Mouse (Mus musculus) heart, embryonic 12.5 days (tissue): ENCODE results near the gene Atp6v0a1. TPM values are rescaled to one million over a fixed set of nuclear protein-coding genes. Genes with fewer than 3 reads are reported as not detected.
A peak's percentile ranks its signal among the peaks of the same experiment; 100 is the strongest.

ENCODE experiments used
- ATAC-seq: fragments of 200-750 bp; cut with Nextera tagmentation; 2 replicates; pipeline ENCODE4 v1.8.0; 2017; ENCODE audit warnings: moderate TSS enrichment, moderate library complexity; ENCODE audit not compliant: insufficient number of reproducible peaks, low FRiP score
- H3K27ac ChIP-seq: fragments of 300-500 bp; sonication (generic); 2 replicates; pipeline ENCODE4 v1.5.1; 2016; ENCODE audit warnings: mild to moderate bottlenecking, moderate library complexity; ENCODE audit not compliant: poor library complexity, severe bottlenecking
- H3K27me3 ChIP-seq: fragments of 300-500 bp; sonication (generic); replicated peaks from 2 replicates; pipeline ENCODE4 v1.6.1; 2016; ENCODE audit warnings: mild to moderate bottlenecking, moderate library complexity
- H3K36me3 ChIP-seq: fragments of 300-500 bp; sonication (generic); 2 replicates; pipeline ENCODE4 v1.6.1; 2016; ENCODE audit warnings: mild to moderate bottlenecking, moderate library complexity
- H3K4me1 ChIP-seq: fragments of 300-500 bp; sonication (generic); replicated peaks from 2 replicates; pipeline ENCODE4 v1.6.1; 2016; ENCODE audit warnings: mild to moderate bottlenecking
- H3K4me2 ChIP-seq: fragments of 300-500 bp; sonication (generic); 2 replicates; pipeline ENCODE4 v1.6.1; 2016; ENCODE audit warnings: mild to moderate bottlenecking, moderate library complexity
- H3K4me3 ChIP-seq: fragments of 300-500 bp; sonication (generic); 2 replicates; pipeline ENCODE4 v1.5.1; 2016; ENCODE audit warnings: mild to moderate bottlenecking
- H3K9ac ChIP-seq: fragments of 300-500 bp; sonication (generic); 2 replicates; pipeline ENCODE4 v1.6.1; 2016; ENCODE audit warnings: mild to moderate bottlenecking, moderate library complexity
- H3K9me3 ChIP-seq: fragments of 300-500 bp; sonication (generic); replicated peaks from 2 replicates; pipeline ENCODE4 v1.6.1; 2016; ENCODE audit warnings: mild to moderate bottlenecking, moderate library complexity
- WGBS: fragments of 180-500 bp; shearing (Covaris S2); methylation state at CpG from one replicate; pipeline ENCODE4 v1.1.7; 2016; 5-methylcytosine and 5-hydroxymethylcytosine counted together
- polyA plus RNA-seq: library from polyadenylated mRNA; unstranded; fragments of >200 nt; fragmentation: Nextera tagmentation; extraction: Ambion mirVana; gene quantifications from 2 replicates; pipeline ENCODE4 v1.2.1, GENCODE M21; 2016

The Atp6v0a1 gene
- polyA plus RNA-seq, 1 experiment from 2014 or later: 70.0 TPM

DNA sequence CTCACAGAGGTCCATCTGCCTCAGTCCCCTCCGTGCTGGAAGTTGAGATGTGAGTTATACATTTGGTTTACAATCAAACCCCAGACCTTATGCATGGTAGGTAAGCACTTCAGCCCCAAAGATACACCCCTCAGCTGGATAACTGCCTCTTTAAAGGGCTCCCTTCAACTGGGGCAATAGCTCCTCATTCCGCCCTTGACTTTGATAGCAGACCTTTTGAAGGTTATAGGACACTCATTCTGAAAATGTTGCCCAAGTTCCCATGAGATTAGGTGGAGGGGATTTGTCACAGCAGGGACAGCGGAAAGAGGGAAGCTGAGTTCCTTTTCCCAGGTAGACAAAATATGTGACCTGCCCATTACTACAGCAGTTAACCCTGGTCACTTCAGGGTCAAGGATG lies 28.0 kb upstream of the Atp6v0a1 start:
- no peak overlapping the region for H3K9ac ChIP-seq
- no peak overlapping the region for H3K27ac ChIP-seq
- H3K36me3 ChIP-seq: no peaks in the 10 kb centered on the region
- H3K9me3 ChIP-seq: no peaks in the 10 kb centered on the region
- WGBS: 59% methylated on average over 3 of the region's 3 CpGs
- H3K4me3 ChIP-seq: no peak overlapping the region
- H3K4me2 ChIP-seq: no peak overlapping the region
- H3K27me3 ChIP-seq: no peaks in the 10 kb centered on the region
- peaks cover 24% of the 10 kb centered on the region for H3K4me1 ChIP-seq
- ATAC-seq: no peak

GRCm38 (mm10) chr11:100982087-100982486 lies 27.2 kb upstream of the Atp6v0a1 start:
- Histone ChIP-seq H3K4me1 (peaks cover 24% of the 10 kb centered on the region), H3K27ac (no peak overlapping the region), H3K27me3 (no peaks in the 10 kb centered on the region), H3K4me3 (no peak overlapping the region), H3K9me3 (no peaks in the 10 kb centered on the region), H3K9ac (no peak overlapping the region), H3K36me3 (no peaks in the 10 kb centered on the region), H3K4me2 (no peak overlapping the region)
- 36% methylated on average over 8 of the region's 8 CpGs for WGBS
- no peak for ATAC-seq

GRCm38 (mm10) chr11:100983125-100983777 lies 26.0 kb upstream of the Atp6v0a1 start:
- peak; percentile 60; the same call in 1 of the 2 replicates for ATAC-seq

GRCm38 (mm10) chr11:100983778-100984131 lies 25.5 kb upstream of the Atp6v0a1 start:
- Histone ChIP-seq H3K9ac (peak overlapping the region; percentile 76; the same call in 1 of the 2 replicates), H3K4me3 (no peak overlapping the region), H3K4me1 (peaks cover 24% of the 10 kb centered on the region), H3K4me2 (peak overlapping the region; percentile 79; the same call in 1 of the 2 replicates), H3K9me3 (no peaks in the 10 kb centered on the region), H3K36me3 (no peaks in the 10 kb centered on the region), H3K27ac (no peak overlapping the region), H3K27me3 (no peaks in the 10 kb centered on the region)
- 69% methylated on average over 7 of the region's 7 CpGs for WGBS
- ATAC-seq: no peak

More at GRCm38 (mm10) chr11:100983125-100983777, 26.0 kb upstream of the Atp6v0a1 start:
- no peaks in the 10 kb centered on the region for H3K27me3 ChIP-seq
- H3K36me3 ChIP-seq: no peaks in the 10 kb centered on the region
- peaks cover 24% of the 10 kb centered on the region for H3K4me1 ChIP-seq
- H3K4me2 ChIP-seq: peak overlapping the region; percentile 79
- WGBS: 4% methylated on average over 20 of the region's 20 CpGs
- no peak overlapping the region; the same call in 1 of the 2 replicates for H3K27ac ChIP-seq
- no peaks in the 10 kb centered on the region for H3K9me3 ChIP-seq
- H3K9ac ChIP-seq: peak overlapping the region; percentile 76
- peak overlapping the region; percentile 49 for H3K4me3 ChIP-seq

- Histone ChIP-seq H3K27ac (no peak overlapping the region), H3K9ac (no peak overlapping the region), H3K27me3 (no peaks in the 10 kb centered on the region), H3K9me3 (no peaks in the 10 kb centered on the region), H3K36me3 (no peaks in the 10 kb centered on the region), H3K4me2 (no peak overlapping the region), H3K4me3 (no peak overlapping the region), H3K4me1 (peaks cover 11% of the 10 kb centered on the region)
- 54% methylated on average over 3 of the region's 3 CpGs for WGBS
- ATAC-seq: no peak
Observed at GRCm38 (mm10) chr11:100985607-100986006, 23.6 kb upstream of the Atp6v0a1 start.

GRCm38 (mm10) chr11:100988674-100989073 lies 20.6 kb upstream of the Atp6v0a1 start:
- H3K4me3 ChIP-seq: no peak overlapping the region
- H3K4me1 ChIP-seq: peaks cover 1% of the 10 kb centered on the region; the same call in 1 of the 2 replicates
- no peaks in the 10 kb centered on the region for H3K36me3 ChIP-seq
- H3K9me3 ChIP-seq: no peaks in the 10 kb centered on the region
- WGBS: 78% methylated on average over 3 of the region's 3 CpGs
- no peak overlapping the region for H3K27ac ChIP-seq
- no peak for ATAC-seq
- H3K4me2 ChIP-seq: no peak overlapping the region
- H3K27me3 ChIP-seq: no peaks in the 10 kb centered on the region
- H3K9ac ChIP-seq: no peak overlapping the region

- no peaks in the 10 kb centered on the region for H3K4me1 ChIP-seq
- 62% methylated on average over 2 of the region's 2 CpGs for WGBS
- H3K4me3 ChIP-seq: no peak overlapping the region
- no peaks in the 10 kb centered on the region for H3K27me3 ChIP-seq
- no peak overlapping the region for H3K4me2 ChIP-seq
- no peak overlapping the region for H3K27ac ChIP-seq
- no peak overlapping the region for H3K9ac ChIP-seq
- H3K9me3 ChIP-seq: no peaks in the 10 kb centered on the region
- no peaks in the 10 kb centered on the region for H3K36me3 ChIP-seq
- ATAC-seq: no peak
Observed at GRCm38 (mm10) chr11:100989666-100990065, 19.6 kb upstream of the Atp6v0a1 start.

GRCm38 (mm10) chr11:100991027-100991534 lies 18.2 kb upstream of the Atp6v0a1 start:
- H3K27ac ChIP-seq: no peak overlapping the region
- no peaks in the 10 kb centered on the region for H3K9me3 ChIP-seq
- H3K4me1 ChIP-seq: no peaks in the 10 kb centered on the region
- no peak overlapping the region for H3K4me2 ChIP-seq
- WGBS: 23% methylated on average over 6 of the region's 6 CpGs
- no peak for ATAC-seq
- no peaks in the 10 kb centered on the region for H3K27me3 ChIP-seq
- H3K4me3 ChIP-seq: no peak overlapping the region
- no peaks in the 10 kb centered on the region for H3K36me3 ChIP-seq
- no peak overlapping the region for H3K9ac ChIP-seq

- Histone ChIP-seq H3K36me3 (no peaks in the 10 kb centered on the region), H3K4me1 (no peaks in the 10 kb centered on the region), H3K9me3 (no peaks in the 10 kb centered on the region), H3K27ac (no peak overlapping the region), H3K4me3 (no peak overlapping the region), H3K4me2 (no peak overlapping the region), H3K27me3 (no peaks in the 10 kb centered on the region), H3K9ac (no peak overlapping the region)
- no peak for ATAC-seq
- 81% methylated on average over 2 of the region's 2 CpGs for WGBS
Observed at GRCm38 (mm10) chr11:100993437-100993836, 15.8 kb upstream of the Atp6v0a1 start.

GRCm38 (mm10) chr11:100994233-100994632 lies 15.0 kb upstream of the Atp6v0a1 start:
- H3K4me1 ChIP-seq: no peaks in the 10 kb centered on the region
- no peak overlapping the region for H3K4me2 ChIP-seq
- no peak overlapping the region for H3K4me3 ChIP-seq
- no peaks in the 10 kb centered on the region for H3K27me3 ChIP-seq
- no peak overlapping the region for H3K27ac ChIP-seq
- no peak overlapping the region for H3K9ac ChIP-seq
- 43% methylated on average over 9 of the region's 9 CpGs for WGBS
- H3K9me3 ChIP-seq: no peaks in the 10 kb centered on the region
- no peaks in the 10 kb centered on the region for H3K36me3 ChIP-seq
- no peak for ATAC-seq

DNA sequence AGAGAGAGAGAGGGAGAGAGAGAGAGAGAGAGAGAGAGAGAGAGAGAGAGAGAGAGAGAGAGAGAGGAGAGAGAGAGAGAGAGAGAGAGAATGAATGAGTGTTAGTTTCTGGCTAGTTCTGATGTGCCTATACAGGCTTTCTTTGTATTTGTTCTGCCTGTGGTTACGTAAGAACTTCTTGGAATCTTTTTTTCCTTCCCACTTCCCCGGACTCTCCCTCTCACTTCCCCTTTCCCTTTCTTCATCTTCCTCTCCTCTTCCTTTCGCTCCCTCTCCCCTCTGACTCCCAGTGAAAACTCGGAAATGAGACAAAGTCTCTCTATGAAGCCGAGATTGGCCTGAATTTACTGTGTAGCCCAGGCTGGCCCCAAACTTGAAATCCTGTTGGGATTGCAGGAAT lies 14.6 kb upstream of the Atp6v0a1 start:
- no peak overlapping the region for H3K27ac ChIP-seq
- no peaks in the 10 kb centered on the region for H3K36me3 ChIP-seq
- 71% methylated on average over 5 of the region's 5 CpGs for WGBS
- H3K4me1 ChIP-seq: no peaks in the 10 kb centered on the region
- no peak for ATAC-seq
- H3K27me3 ChIP-seq: no peaks in the 10 kb centered on the region
- no peak overlapping the region for H3K4me2 ChIP-seq
- no peak overlapping the region for H3K9ac ChIP-seq
- H3K4me3 ChIP-seq: no peak overlapping the region
- no peaks in the 10 kb centered on the region for H3K9me3 ChIP-seq

- ATAC-seq: no peak
- no peaks in the 10 kb centered on the region for H3K36me3 ChIP-seq
- H3K9me3 ChIP-seq: no peaks in the 10 kb centered on the region
- no peak overlapping the region for H3K27ac ChIP-seq
- WGBS: 82% methylated on average over 4 of the region's 4 CpGs
- no peak overlapping the region for H3K9ac ChIP-seq
- H3K4me3 ChIP-seq: no peak overlapping the region
- no peak overlapping the region for H3K4me2 ChIP-seq
- no peaks in the 10 kb centered on the region for H3K4me1 ChIP-seq
- peaks cover 10% of the 10 kb centered on the region for H3K27me3 ChIP-seq
Observed at GRCm38 (mm10) chr11:100996501-100996900, 12.8 kb upstream of the Atp6v0a1 start.
